Mouse (Mus musculus): ENCODE results near the gene Baiap2.

The Baiap2 gene

GRCm38 (mm10) chr11:119919897-119920296 is 22.7 kb upstream of the Baiap2 start:
- peak; percentile 77 for DNase-seq (ENCODE audit: low read depth, low spot score)

GRCm38 (mm10) chr11:119920668-119921067 is 21.9 kb upstream of the Baiap2 start:
- no peak for DNase-seq (ENCODE audit: low read depth, low spot score)

- peak; percentile 64 for DNase-seq (ENCODE audit: low read depth, low spot score)
Observed at GRCm38 (mm10) chr11:119925176-119925575, 17.4 kb upstream of the Baiap2 start.

- DNase-seq (ENCODE audit: low read depth, low spot score) = peak; percentile 71
Observed at GRCm38 (mm10) chr11:119926762-119927161, 15.8 kb upstream of the Baiap2 start.

- peak; percentile 69 for DNase-seq (ENCODE audit: low read depth, low spot score)
Observed at GRCm38 (mm10) chr11:119928023-119928681, 14.4 kb upstream of the Baiap2 start.

- no peak for DNase-seq (ENCODE audit: low read depth, low spot score)
Observed at GRCm38 (mm10) chr11:119929603-119930265, 12.8 kb upstream of the Baiap2 start.

- no peak for DNase-seq (ENCODE audit: low read depth, low spot score)
Observed at GRCm38 (mm10) chr11:119931809-119932208, 10.8 kb upstream of the Baiap2 start.

- DNase-seq (ENCODE audit: low read depth, low spot score) = no peak
Observed at GRCm38 (mm10) chr11:119933142-119933541, 9.4 kb upstream of the Baiap2 start.

- no peak for DNase-seq (ENCODE audit: low read depth, low spot score)
Observed at GRCm38 (mm10) chr11:119933819-119934583, 8.6 kb upstream of the Baiap2 start.

GRCm38 (mm10) chr11:119934773-119935172 is 7.8 kb upstream of the Baiap2 start:
- peak; percentile 73 for DNase-seq (ENCODE audit: low read depth, low spot score)

GRCm38 (mm10) chr11:119935457-119935856 is 7.1 kb upstream of the Baiap2 start:
- DNase-seq (ENCODE audit: low read depth, low spot score) = peak; percentile 77

GRCm38 (mm10) chr11:119936456-119936855 is 6.1 kb upstream of the Baiap2 start:
- no peak for DNase-seq (ENCODE audit: low read depth, low spot score)

- DNase-seq (ENCODE audit: low read depth, low spot score) = peak; percentile 94
Observed at GRCm38 (mm10) chr11:119937216-119937615, 5.3 kb upstream of the Baiap2 start.

GRCm38 (mm10) chr11:119937772-119938502 is 4.6 kb upstream of the Baiap2 start:
- peak; percentile 77 for DNase-seq (ENCODE audit: low read depth, low spot score)

- no peak for DNase-seq (ENCODE audit: low read depth, low spot score)
Observed at GRCm38 (mm10) chr11:119939073-119939710, 3.4 kb upstream of the Baiap2 start.

GRCm38 (mm10) chr11:119939711-119940106 is 2.9 kb upstream of the Baiap2 start:
- DNase-seq (ENCODE audit: low read depth, low spot score) = no peak

GRCm38 (mm10) chr11:119940142-119940541 is 2.4 kb upstream of the Baiap2 start:
- DNase-seq (ENCODE audit: low read depth, low spot score) = peak; percentile 84

GRCm38 (mm10) chr11:119941794-119942193 is 769 bp upstream of the Baiap2 start:
- DNase-seq (ENCODE audit: low read depth, low spot score) = no peak

GRCm38 (mm10) chr11:119942201-119942726 is 299 bp upstream of the Baiap2 start:
- peak; percentile 68 for DNase-seq (ENCODE audit: low read depth, low spot score)

- peak; percentile 63 for DNase-seq (ENCODE audit: low read depth, low spot score)
Observed at GRCm38 (mm10) chr11:119943428-119943988, 945 bp downstream of the Baiap2 start.

GRCm38 (mm10) chr11:119945343-119945742 is 2.8 kb downstream of the Baiap2 start:
- DNase-seq (ENCODE audit: low read depth, low spot score) = no peak

Data from brain, adult 2 months (tissue).